Mouse (Mus musculus) heart, adult 18-20 months (tissue): ENCODE measurements around the gene Scgb3a1. TPM values are rescaled to one million over a fixed set of nuclear protein-coding genes. Genes with fewer than 3 reads are reported as not detected.

Experiments
- DNase-seq, 2 experiments: peaks; one replicate each; pipeline ENCODE4 v3.0.0; 2021 to 2022; ENCODE audit warnings: mixed read lengths in 1 of 2
- long read RNA-seq, 2 experiments: library from polyadenylated mRNA; stranded (forward); transcript quantifications; one replicate each; pipeline ENCODE4 v2.0.0; 2021
- total RNA-seq, 2 experiments: library from RNA; stranded (reverse); gene quantifications; 2 replicates each; pipeline ENCODE4 v1.2.3; 2021

Gene Scgb3a1
- 100 to 1,000 TPM in 1 of 2 experiments, not detected in 1; 127 TPM for total RNA-seq
- long read RNA-seq, experiment 1, partial matches to known transcripts: 0 of 1 reads
- long read RNA-seq, experiment 1, other reads (novel, unspliced or antisense): 0 of 1 reads
- long read RNA-seq, experiment 2, transcript Scgb3a1-201 (3 exons, 493 nt): major isoform, 104 of 108 reads
- long read RNA-seq, experiment 2, partial matches to known transcripts: 2 of 108 reads
- long read RNA-seq, experiment 2, other reads (novel, unspliced or antisense): 0 of 108 reads

- no peak for DNase-seq
Observed at GRCm38 (mm10) chr11:49663310-49663709, at the start of gene Scgb3a1. Gene Scgb3a1, plus strand, starts transcription at chr11:49663610.

GRCm38 (mm10) chr11:49615856-49616725, 47.3 kb upstream of the Scgb3a1 start:
- DNase-seq: no peak

GRCm38 (mm10) chr11:49618476-49618875, 44.9 kb upstream of the Scgb3a1 start:
- no peak for DNase-seq

- DNase-seq: peak in 1 of 2 experiments; percentile 53
Observed at GRCm38 (mm10) chr11:49621953-49622352, 41.5 kb upstream of the Scgb3a1 start.

- no peak for DNase-seq
Observed at GRCm38 (mm10) chr11:49624156-49624555, 39.3 kb upstream of the Scgb3a1 start.

GRCm38 (mm10) chr11:49625863-49626262, 37.5 kb upstream of the Scgb3a1 start:
- DNase-seq: no peak

GRCm38 (mm10) chr11:49626748-49627147, 36.7 kb upstream of the Scgb3a1 start:
- DNase-seq: no peak

GRCm38 (mm10) chr11:49631154-49631553, 32.3 kb upstream of the Scgb3a1 start:
- DNase-seq: no peak

- DNase-seq: peak in 1 of 2 experiments; percentile 34
Observed at GRCm38 (mm10) chr11:49632256-49632655, 31.2 kb upstream of the Scgb3a1 start.

GRCm38 (mm10) chr11:49634101-49634500, 29.3 kb upstream of the Scgb3a1 start:
- DNase-seq: no peak

- DNase-seq: no peak
Observed at GRCm38 (mm10) chr11:49635671-49636070, 27.7 kb upstream of the Scgb3a1 start.

GRCm38 (mm10) chr11:49636449-49636848, 27.0 kb upstream of the Scgb3a1 start:
- DNase-seq: no peak

GRCm38 (mm10) chr11:49645677-49646076, 17.7 kb upstream of the Scgb3a1 start:
- no peak for DNase-seq

- peak in 1 of 2 experiments; percentile 38 for DNase-seq
Observed at GRCm38 (mm10) chr11:49650113-49650993, 13.1 kb upstream of the Scgb3a1 start.

- no peak for DNase-seq
Observed at GRCm38 (mm10) chr11:49650994-49651761, 12.2 kb upstream of the Scgb3a1 start.

- no peak for DNase-seq
Observed at GRCm38 (mm10) chr11:49651762-49652322, 11.6 kb upstream of the Scgb3a1 start.

- DNase-seq: peak; percentile 80 to 95
Observed at GRCm38 (mm10) chr11:49652401-49653078, 10.9 kb upstream of the Scgb3a1 start.

- DNase-seq: peak in 1 of 2 experiments; percentile 33
Observed at GRCm38 (mm10) chr11:49653079-49653408, 10.4 kb upstream of the Scgb3a1 start.

- no peak for DNase-seq
Observed at GRCm38 (mm10) chr11:49654651-49655050, 8.8 kb upstream of the Scgb3a1 start.

- DNase-seq: no peak
Observed at GRCm38 (mm10) chr11:49655501-49655900, 7.9 kb upstream of the Scgb3a1 start.

- DNase-seq: peak; percentile 41 to 66
Observed at GRCm38 (mm10) chr11:49658065-49658464, 5.3 kb upstream of the Scgb3a1 start.
